Mouse (Mus musculus) ES-Bruce4 (cell line): ENCODE data around the gene Kctd2.

Source experiments
- CTCF ChIP-seq: IDR thresholded peaks from one replicate; pipeline ENCODE4 v1.8.1; 2011; ENCODE audit warnings: low read depth, low read length
- EP300 ChIP-seq: IDR thresholded peaks from 2 replicates; pipeline ENCODE4 v1.6.1; 2011; ENCODE audit warnings: low read depth, low read length; ENCODE audit not compliant: insufficient read depth
- POLR2A ChIP-seq: IDR thresholded peaks from one replicate; pipeline ENCODE4 v1.8.1; 2011; ENCODE audit warnings: low read length; ENCODE audit not compliant: insufficient read depth

DNA sequence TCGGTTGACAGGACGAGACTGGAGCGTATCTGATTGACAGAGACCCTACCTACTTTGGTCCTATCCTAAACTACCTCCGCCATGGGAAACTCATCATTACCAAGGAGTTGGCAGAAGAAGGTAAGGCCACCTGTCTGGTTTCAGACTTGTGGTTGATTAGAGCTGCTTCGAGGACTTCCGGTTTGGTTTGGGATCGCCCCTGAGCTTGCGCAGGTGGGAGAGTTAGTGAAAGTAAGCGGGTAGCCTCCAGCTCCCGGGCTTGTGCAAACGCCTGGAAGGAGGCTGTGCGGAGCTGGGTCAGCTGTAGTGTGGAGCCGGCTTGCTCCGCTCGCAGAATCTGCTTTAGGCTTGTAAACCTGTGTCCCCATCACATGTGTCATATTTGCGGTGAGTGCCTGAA, 2.0 kb downstream of the Kctd2 start:
- TF ChIP-seq POLR2A (no peak), CTCF (no peak), EP300 (no peak)
